Mouse (Mus musculus): ENCODE measurements at regions not wholly inside any gene's neighbourhood (a gene's known extent, or its start where the extent isn't known, plus 50 kb on each side); places are given as distances from the start of the nearest gene placed in this dataset.
"Not testable (repeated sequence)": the region's sequence is repeated elsewhere in the genome, so short reads cannot be mapped to it uniquely, and the experiment has no call there.

- DNase-seq = no peak
Measured at GRCm38 (mm10) chr1:164538304-164539043, 80.3 kb upstream of the Atp1b1 start.

GRCm38 (mm10) chr1:164537324-164537948 is 79.3 kb upstream of the Atp1b1 start:
- no peak for DNase-seq

GRCm38 (mm10) chr1:164532196-164532595 is 74.0 kb upstream of the Atp1b1 start:
- DNase-seq = no peak

- peak; percentile 19 for DNase-seq
Measured at GRCm38 (mm10) chr1:164531741-164532140, 73.6 kb upstream of the Atp1b1 start.

- no peak for DNase-seq
Measured at GRCm38 (mm10) chr1:164526748-164527147, 68.6 kb upstream of the Atp1b1 start.

- DNase-seq = no peak
Measured at GRCm38 (mm10) chr1:164522377-164523150, 64.4 kb upstream of the Atp1b1 start.

GRCm38 (mm10) chr1:164521371-164522130 is 63.4 kb upstream of the Atp1b1 start:
- DNase-seq = no peak

- no peak for DNase-seq
Measured at GRCm38 (mm10) chr1:164518866-164519265, 60.7 kb upstream of the Atp1b1 start.

GRCm38 (mm10) chr1:164518308-164518707 is 60.2 kb upstream of the Atp1b1 start:
- DNase-seq = no peak

- DNase-seq = not testable (repeated sequence)
Measured at GRCm38 (mm10) chr1:164517362-164517761, 59.2 kb upstream of the Atp1b1 start.

- DNase-seq = no peak
Measured at GRCm38 (mm10) chr1:164511628-164512385, 53.7 kb upstream of the Atp1b1 start.

GRCm38 (mm10) chr1:164509226-164509625 is 51.1 kb upstream of the Atp1b1 start:
- no peak for DNase-seq

GRCm38 (mm10) chr1:164508556-164508955 is 50.4 kb upstream of the Atp1b1 start:
- DNase-seq = no peak

- no peak for DNase-seq
Measured at GRCm38 (mm10) chr1:164508106-164508505, 50.0 kb upstream of the Atp1b1 start.

All from thymus, postnatal 4 days (tissue).